Mouse (Mus musculus): ENCODE measurements at regions not wholly inside any gene's neighbourhood (a gene's known extent, or its start where the extent isn't known, plus 50 kb on each side); places are given as distances from the start of the nearest gene placed in this dataset.

- TF ChIP-seq CTCF (IDR thresholded peaks at IDR 0.05; ENCODE audit: extremely low read depth, insufficient read length, insufficient replicate concordance, low read depth, low read length) (no peak), POLR2A (IDR thresholded peaks at IDR 0.05; ENCODE audit: low read depth, low read length) (no peak)
Measured at GRCm38 (mm10) chr3:33904854-33905678, 61.0 kb upstream of the Ccdc39 start.

Data from small intestine, adult 2 months (tissue).